Mouse (Mus musculus) heart, embryonic 16.5 days (tissue): ENCODE results near the gene Sox5. TPM values are rescaled to one million over a fixed set of nuclear protein-coding genes. Genes with fewer than 3 reads are reported as not detected.

ENCODE experiments used
- ATAC-seq: fragments of 200-750 bp; cut with Nextera tagmentation; replicated peaks from 2 replicates; pipeline ENCODE4 v1.8.0; 2017; ENCODE audit warnings: moderate number of reproducible peaks; ENCODE audit not compliant: insufficient read depth, low FRiP score; ENCODE audit errors: extremely low read depth
- H3K27ac ChIP-seq: fragments of 300-500 bp; sonication (generic); 2 replicates; pipeline ENCODE4 v1.5.1; 2014; ENCODE audit warnings: mild to moderate bottlenecking, low read length, control low read depth, moderate library complexity
- H3K27me3 ChIP-seq: fragments of 300-500 bp; sonication (generic); 2 replicates; pipeline ENCODE4 v1.6.1; 2014; ENCODE audit warnings: low read length, mixed read lengths; ENCODE audit not compliant: control insufficient read depth, insufficient read depth
- H3K36me3 ChIP-seq: fragments of 300-500 bp; sonication (generic); 2 replicates; pipeline ENCODE4 v1.6.1; 2014; ENCODE audit not compliant: control insufficient read depth, insufficient read depth
- H3K4me1 ChIP-seq: fragments of 300-500 bp; sonication (generic); 2 replicates; pipeline ENCODE4 v1.6.1; 2014; ENCODE audit warnings: low read length, mixed read lengths; ENCODE audit not compliant: control insufficient read depth, insufficient read depth
- H3K4me2 ChIP-seq: fragments of 300-500 bp; sonication (generic); 2 replicates; pipeline ENCODE4 v1.6.1; 2014; ENCODE audit warnings: low read depth, mild to moderate bottlenecking, control low read depth, low read length
- H3K4me3 ChIP-seq: fragments of 300-500 bp; sonication (generic); 2 replicates; pipeline ENCODE4 v1.5.1; 2014; ENCODE audit warnings: mild to moderate bottlenecking, control low read depth, low read length
- H3K9ac ChIP-seq: fragments of 300-500 bp; sonication (generic); 2 replicates; pipeline ENCODE4 v1.6.1; 2014; ENCODE audit warnings: low read length, control low read depth
- H3K9me3 ChIP-seq: fragments of 300-500 bp; sonication (generic); replicated peaks from 2 replicates; pipeline ENCODE4 v1.6.1; 2016; ENCODE audit warnings: low read length; ENCODE audit not compliant: control insufficient read depth
- WGBS: fragments of 180-500 bp; shearing (Covaris S2); extraction: QIAGEN DNeasy Blood & Tissue Kit; methylation state at CpG from one replicate; pipeline ENCODE4 v1.1.7; 2014; 5-methylcytosine and 5-hydroxymethylcytosine counted together
- polyA plus RNA-seq: library from polyadenylated mRNA; unstranded; fragments of >200 nt; fragmentation: Nextera tagmentation; extraction: Ambion mirVana; gene quantifications from 2 replicates; pipeline ENCODE4 v1.2.1, GENCODE M21; 2015

The Sox5 gene
- polyA plus RNA-seq, 1 experiment from 2014 or later: 8.8 TPM

DNA sequence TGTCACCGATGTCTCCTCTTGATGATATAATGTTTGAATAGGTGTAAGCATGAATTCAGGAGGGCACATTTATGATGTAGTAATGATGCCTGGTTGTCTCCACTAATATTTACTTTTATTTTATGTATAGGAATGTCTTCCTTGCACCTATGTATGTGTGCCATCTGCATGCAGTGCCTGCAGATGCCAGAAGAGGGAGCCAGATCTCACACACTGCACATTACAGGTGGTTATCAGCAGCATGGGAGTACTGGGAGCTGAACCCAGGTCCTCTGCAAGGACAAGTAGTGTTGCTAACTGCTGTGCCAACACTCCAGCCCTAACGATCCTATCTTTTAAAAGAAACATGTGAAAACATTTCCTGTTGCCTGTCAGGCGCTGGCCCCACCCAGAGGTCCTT, 442.2 kb downstream of the Sox5 start:
- Histone ChIP-seq H3K9me3 (peaks cover 5% of the 10 kb centered on the region; the same call in 1 of the 2 replicates), H3K4me3 (no peak overlapping the region), H3K27me3 (peaks cover 2% of the 10 kb centered on the region; the same call in 1 of the 2 replicates), H3K4me1 (peaks cover 5% of the 10 kb centered on the region), H3K9ac (no peak overlapping the region), H3K36me3 (no peaks in the 10 kb centered on the region), H3K4me2 (no peak overlapping the region), H3K27ac (no peak overlapping the region)
- WGBS: 91% methylated on average over 3 of the region's 3 CpGs
- ATAC-seq: no peak

DNA sequence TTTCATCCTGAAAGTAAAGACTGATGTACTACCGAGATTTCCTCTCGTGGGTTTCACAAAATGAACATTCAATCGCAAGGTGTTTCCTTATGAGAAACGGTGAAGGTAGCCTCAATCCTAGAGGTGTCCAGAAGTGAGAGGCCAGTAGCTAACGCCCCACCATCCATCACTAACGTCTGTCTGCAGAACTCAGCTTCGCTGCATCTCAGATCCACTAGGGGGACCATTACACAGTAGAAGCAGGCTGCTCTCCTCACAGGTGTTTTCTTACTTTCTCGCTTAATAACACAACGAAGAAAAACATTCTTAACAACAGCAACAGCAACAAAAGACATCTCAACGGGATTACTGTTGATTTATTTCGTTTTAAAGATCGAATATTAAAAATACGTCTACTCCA, 442.8 kb downstream of the Sox5 start:
- peaks cover 5% of the 10 kb centered on the region; the same call in 1 of the 2 replicates for H3K9me3 ChIP-seq
- H3K4me3 ChIP-seq: no peak overlapping the region
- H3K9ac ChIP-seq: no peak overlapping the region
- WGBS: 67% methylated on average over 13 of the region's 13 CpGs
- peaks cover 2% of the 10 kb centered on the region; the same call in 1 of the 2 replicates for H3K27me3 ChIP-seq
- H3K4me2 ChIP-seq: no peak overlapping the region
- no peaks in the 10 kb centered on the region for H3K36me3 ChIP-seq
- no peak overlapping the region for H3K27ac ChIP-seq
- H3K4me1 ChIP-seq: peaks cover 5% of the 10 kb centered on the region
- ATAC-seq: no peak

DNA sequence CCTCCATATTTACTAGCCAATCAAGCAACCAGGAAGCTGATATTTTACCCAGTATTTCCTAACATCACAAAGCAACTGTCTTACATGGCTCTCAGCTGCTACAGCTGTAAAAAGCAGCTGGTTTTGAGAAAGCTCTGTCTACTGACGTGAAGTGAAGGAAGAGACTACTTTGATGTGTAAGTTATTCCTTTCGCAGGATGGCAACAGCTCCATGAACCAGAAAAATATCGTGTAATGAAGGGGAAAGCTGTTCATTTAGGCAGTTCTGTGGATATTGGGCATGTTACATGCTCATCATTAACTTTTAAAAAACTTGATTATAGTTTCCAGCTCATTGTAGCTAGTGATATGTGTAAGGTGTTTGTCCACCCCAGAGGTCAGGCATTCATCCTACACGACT, 443.6 kb downstream of the Sox5 start:
- H3K36me3 ChIP-seq: no peaks in the 10 kb centered on the region
- no peak for ATAC-seq
- H3K9me3 ChIP-seq: peaks cover 5% of the 10 kb centered on the region; the same call in 1 of the 2 replicates
- H3K4me3 ChIP-seq: no peak overlapping the region
- H3K27ac ChIP-seq: no peak overlapping the region
- H3K27me3 ChIP-seq: peaks cover 2% of the 10 kb centered on the region; the same call in 1 of the 2 replicates
- 80% methylated on average over 4 of the region's 4 CpGs for WGBS
- H3K4me2 ChIP-seq: no peak overlapping the region
- H3K4me1 ChIP-seq: peaks cover 1% of the 10 kb centered on the region
- H3K9ac ChIP-seq: no peak overlapping the region

DNA sequence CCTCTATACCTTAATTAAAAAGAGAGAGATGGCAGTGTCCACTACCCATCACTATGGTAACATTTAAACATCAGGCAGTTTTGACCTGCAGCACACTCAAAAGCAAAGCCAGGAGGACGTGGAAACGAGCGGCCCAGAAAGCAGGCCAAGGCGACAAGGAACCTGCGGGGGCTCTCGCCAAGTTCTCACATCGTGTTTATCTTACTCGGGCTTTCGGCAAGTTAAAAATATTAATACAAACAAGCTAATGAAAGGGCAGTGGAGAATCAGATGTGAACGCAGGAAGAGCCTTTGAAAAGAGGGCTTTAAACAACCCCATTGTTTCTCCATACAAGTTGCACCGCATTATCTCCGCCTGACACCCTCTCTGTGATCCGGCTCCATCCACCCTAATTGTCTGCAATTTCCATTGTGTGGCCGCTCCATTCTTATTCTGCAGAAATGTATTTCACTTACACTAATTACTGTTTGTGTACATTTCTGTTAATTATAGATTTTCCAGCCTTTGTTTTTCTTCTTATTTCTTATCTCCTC, 444.3 kb downstream of the Sox5 start:
- Histone ChIP-seq H3K4me1 (no peaks in the 10 kb centered on the region), H3K27me3 (peaks cover 2% of the 10 kb centered on the region; the same call in 1 of the 2 replicates), H3K4me2 (no peak overlapping the region), H3K36me3 (no peaks in the 10 kb centered on the region), H3K27ac (no peak overlapping the region), H3K9me3 (peaks cover 5% of the 10 kb centered on the region; the same call in 1 of the 2 replicates), H3K4me3 (no peak overlapping the region), H3K9ac (no peak overlapping the region)
- ATAC-seq: no peak
- 39% methylated on average over 14 of the region's 14 CpGs for WGBS

DNA sequence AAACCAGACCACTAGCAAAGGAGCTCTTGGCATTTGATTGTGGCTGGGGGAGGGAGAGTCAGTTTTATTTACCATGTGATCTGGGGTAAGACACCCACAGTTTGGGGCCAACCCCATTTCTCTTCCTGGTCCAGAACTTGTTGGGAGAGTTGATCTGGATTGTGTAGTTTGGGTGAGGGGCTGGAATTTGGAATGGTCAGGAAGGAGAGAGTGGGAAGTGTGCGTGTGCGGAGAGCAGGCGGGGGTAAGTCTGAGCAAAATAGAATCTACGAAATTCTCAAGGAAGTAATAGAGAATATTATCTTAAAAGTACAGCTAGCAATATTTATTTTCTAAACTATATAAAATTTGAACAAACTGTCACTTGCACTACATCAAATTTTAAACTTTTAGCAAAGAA, 445.0 kb downstream of the Sox5 start:
- Histone ChIP-seq H3K4me2 (no peak overlapping the region), H3K27ac (no peak overlapping the region), H3K4me3 (no peak overlapping the region), H3K36me3 (no peaks in the 10 kb centered on the region), H3K27me3 (peaks cover 2% of the 10 kb centered on the region; the same call in 1 of the 2 replicates), H3K9me3 (peaks cover 5% of the 10 kb centered on the region; the same call in 1 of the 2 replicates), H3K4me1 (no peaks in the 10 kb centered on the region), H3K9ac (no peak overlapping the region)
- no peak for ATAC-seq
- 88% methylated on average over 4 of the region's 4 CpGs for WGBS

DNA sequence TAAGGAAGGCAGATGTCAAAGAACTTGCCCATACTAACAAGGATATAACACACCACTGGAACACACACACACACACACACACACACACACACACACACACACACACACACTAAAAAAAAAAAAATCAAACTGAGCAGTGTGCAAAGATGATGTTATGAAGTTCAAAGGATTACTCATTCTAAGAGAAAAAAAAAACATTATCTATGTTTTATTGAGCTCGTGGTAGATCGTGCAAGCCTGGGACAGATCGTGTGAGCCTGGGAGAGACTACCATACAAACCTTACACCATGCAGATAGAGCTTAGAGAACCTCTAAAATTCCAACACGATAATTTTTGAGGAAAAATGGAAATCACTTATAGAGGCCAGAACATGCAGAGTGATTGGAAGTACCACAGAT, 448.6 kb downstream of the Sox5 start:
- WGBS: 78% methylated on average over 4 of the region's 4 CpGs
- H3K9me3 ChIP-seq: no peaks in the 10 kb centered on the region

DNA sequence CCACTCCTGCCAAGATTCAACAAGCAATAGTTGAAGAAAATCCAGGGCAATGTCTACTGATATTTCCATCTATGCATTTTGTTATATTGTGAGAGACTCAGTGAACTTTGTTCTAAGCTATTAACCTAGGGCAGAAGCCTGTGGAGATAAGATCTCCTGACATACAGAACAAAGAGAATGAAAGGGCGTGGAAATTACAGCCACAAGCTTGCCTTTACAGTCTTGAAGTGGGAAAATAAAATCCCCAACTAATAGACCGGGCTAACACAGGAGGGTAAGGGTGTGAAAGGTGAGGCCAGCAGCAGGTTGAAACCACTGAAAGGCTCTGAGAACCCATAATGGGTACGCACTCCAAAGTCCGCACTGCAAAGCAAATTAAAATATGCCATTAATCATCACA, 449.8 kb downstream of the Sox5 start:
- 81% methylated on average over 4 of the region's 4 CpGs for WGBS

More for the DNA sequence above, 448.6 kb downstream of the Sox5 start:
- H3K27ac ChIP-seq: no peak overlapping the region
- no peak overlapping the region for H3K4me3 ChIP-seq
- no peak overlapping the region for H3K4me2 ChIP-seq
- no peak for ATAC-seq
- H3K9ac ChIP-seq: no peak overlapping the region
- no peaks in the 10 kb centered on the region for H3K36me3 ChIP-seq
- no peaks in the 10 kb centered on the region for H3K4me1 ChIP-seq
- peaks cover 2% of the 10 kb centered on the region; the same call in 1 of the 2 replicates for H3K27me3 ChIP-seq

DNA sequence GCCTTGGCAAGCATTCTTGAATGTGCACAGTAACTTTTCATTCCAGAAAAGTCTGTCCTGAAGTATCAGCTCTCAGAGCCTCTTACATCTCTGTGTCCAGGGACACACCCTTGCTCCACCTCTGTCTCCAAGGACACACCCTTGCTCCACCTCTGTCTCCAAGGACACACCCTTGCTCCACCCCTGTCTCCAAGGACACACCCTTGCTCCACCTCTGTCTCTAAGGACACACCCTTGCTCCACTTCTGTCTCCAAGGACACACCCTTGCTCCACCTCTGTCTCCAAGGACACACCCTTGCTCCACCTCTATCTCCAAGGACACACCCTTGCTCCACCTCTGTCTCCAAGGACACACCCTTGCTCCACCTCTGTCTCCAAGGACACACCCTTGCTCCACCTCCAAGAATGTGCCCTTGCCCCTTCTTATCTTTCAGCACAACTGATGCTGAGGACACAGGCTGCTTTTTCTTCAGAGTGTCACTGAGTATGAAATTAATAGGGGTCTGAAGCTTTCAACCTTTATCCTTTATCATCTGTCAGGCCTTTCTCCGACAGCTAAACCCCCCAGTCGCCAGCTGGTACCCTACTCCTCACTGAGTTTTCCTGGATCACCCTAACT, 452.4 kb downstream of the Sox5 start:
- Histone ChIP-seq H3K4me3 (no peak overlapping the region), H3K9me3 (no peaks in the 10 kb centered on the region), H3K27me3 (no peaks in the 10 kb centered on the region), H3K4me1 (peaks cover 3% of the 10 kb centered on the region; the same call in 1 of the 2 replicates), H3K27ac (no peak overlapping the region), H3K36me3 (no peaks in the 10 kb centered on the region), H3K4me2 (no peak overlapping the region), H3K9ac (no peak overlapping the region)
- no peak for ATAC-seq
- WGBS: 69% methylated on average over 2 of the region's 2 CpGs

More for the DNA sequence above, 449.8 kb downstream of the Sox5 start:
- no peak overlapping the region for H3K27ac ChIP-seq
- H3K36me3 ChIP-seq: no peaks in the 10 kb centered on the region
- no peak for ATAC-seq
- H3K9me3 ChIP-seq: no peaks in the 10 kb centered on the region
- no peak overlapping the region for H3K4me3 ChIP-seq
- H3K4me1 ChIP-seq: no peaks in the 10 kb centered on the region
- no peak overlapping the region for H3K9ac ChIP-seq
- no peak overlapping the region for H3K4me2 ChIP-seq
- H3K27me3 ChIP-seq: peaks cover 2% of the 10 kb centered on the region; the same call in 1 of the 2 replicates

DNA sequence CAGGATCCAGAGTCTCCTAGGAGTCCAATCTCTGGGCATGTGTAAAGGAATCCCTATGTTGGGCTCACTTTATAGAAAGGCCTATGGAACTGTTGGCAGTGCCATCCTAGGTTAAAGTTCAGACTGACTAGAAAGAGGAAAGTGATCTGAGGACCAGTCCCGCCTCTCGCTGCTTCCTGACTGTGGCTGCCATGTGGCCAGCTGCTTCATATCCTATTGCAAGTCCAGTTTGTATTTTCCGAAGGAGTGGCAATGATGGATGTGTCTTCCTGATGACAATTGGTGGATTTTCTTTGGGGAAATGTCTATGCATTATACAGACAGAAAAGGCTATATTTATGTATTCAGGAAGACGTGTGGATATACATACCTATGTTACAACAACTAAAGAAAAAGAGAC, 453.0 kb downstream of the Sox5 start:
- Histone ChIP-seq H3K36me3 (no peaks in the 10 kb centered on the region), H3K27me3 (no peaks in the 10 kb centered on the region), H3K4me3 (no peak overlapping the region), H3K4me2 (no peak overlapping the region), H3K27ac (no peak overlapping the region), H3K4me1 (peaks cover 3% of the 10 kb centered on the region; the same call in 1 of the 2 replicates), H3K9me3 (no peaks in the 10 kb centered on the region), H3K9ac (no peak overlapping the region)
- ATAC-seq: no peak
- WGBS: 69% methylated on average over 4 of the region's 4 CpGs
